Mouse (Mus musculus): ENCODE measurements around the gene Vmn1r34. TPM values are rescaled to one million over a fixed set of nuclear protein-coding genes. Genes with fewer than 3 reads are reported as not detected.
"Not testable (repeated sequence)": the region's sequence is repeated elsewhere in the genome, so short reads cannot be mapped to it uniquely, and the experiment has no call there.

Vmn1r34 gene
- polyA plus RNA-seq (2016; fragmentation: Nextera tagmentation; extraction: Ambion mirVana), result not detected in 2 replicates

GRCm38 (mm10) chr6:66643779-66644178, at the start of gene Vmn1r34:
Gene Vmn1r34 (minus strand): TSS chr6:66643879.
- H3K4me1 ChIP-seq, result no peaks in the 10 kb centered on the region
- DNase-seq (ENCODE audit: low spot score), result no peak
- no peak within 1 kb of the TSS for H3K4me3 ChIP-seq
- 89% methylated on average over 1 of the region's 1 CpGs for WGBS
- H3K9me3 ChIP-seq (replicated peaks), result no peaks in the 10 kb centered on the region
- no peaks in the 10 kb centered on the region for H3K36me3 ChIP-seq
- no peak within 1 kb of the TSS for H3K27ac ChIP-seq (replicated peaks)
- H3K27me3 ChIP-seq (ENCODE audit: low read depth, poor library complexity, severe bottlenecking), result no peaks in the 10 kb centered on the region

- Histone ChIP-seq H3K36me3 (no peaks in the 10 kb centered on the region), H3K27ac (replicated peaks) (no peak within 1 kb of the TSS), H3K9me3 (replicated peaks) (no peaks in the 10 kb centered on the region), H3K4me3 (no peak within 1 kb of the TSS), H3K27me3 (ENCODE audit: low read depth, poor library complexity, severe bottlenecking) (no peaks in the 10 kb centered on the region), H3K4me1 (no peaks in the 10 kb centered on the region)
- DNase-seq (ENCODE audit: low spot score), result no peak
- 83% methylated on average over 3 of the region's 3 CpGs for WGBS
These were observed 42.1 kb upstream of the Vmn1r34 start, which contains the start of gene Vmn1r35 for GRCm38 (mm10) chr6:66685806-66686205. Gene Vmn1r35 (minus strand): TSS chr6:66685906.

GRCm38 (mm10) chr6:66618182-66618581, 25.5 kb downstream of the Vmn1r34 start, which contains the start of gene Vmn1r33:
Gene Vmn1r33 (minus strand): TSS chr6:66618282.
- H3K4me1 ChIP-seq; H3K9me3 ChIP-seq (replicated peaks); H3K27me3 ChIP-seq (ENCODE audit: low read depth, poor library complexity, severe bottlenecking); H3K27ac ChIP-seq (replicated peaks); DNase-seq (ENCODE audit: low spot score); H3K36me3 ChIP-seq; H3K4me3 ChIP-seq: not testable (repeated sequence)

DNA sequence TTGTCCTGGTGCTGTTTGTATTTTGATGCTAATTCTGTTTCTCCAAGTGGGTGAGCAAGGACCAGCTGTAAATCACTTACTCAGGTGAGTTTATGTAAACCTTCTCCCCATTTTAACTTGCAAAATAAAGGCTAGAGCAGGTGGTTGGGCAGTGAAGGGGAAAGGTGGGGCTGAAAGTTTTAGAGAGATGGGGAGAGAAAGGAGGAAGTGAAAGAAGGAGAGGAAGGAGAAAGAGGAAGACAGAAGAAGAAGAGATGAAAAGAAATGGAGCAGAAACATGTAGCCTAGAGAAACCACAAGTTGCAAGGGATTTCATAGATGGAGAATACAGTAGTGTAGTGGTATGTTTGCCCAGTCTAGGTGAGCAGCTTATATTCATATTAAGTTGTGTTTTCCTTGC, 47.9 kb downstream of the Vmn1r34 start:
- DNase-seq (ENCODE audit: low spot score), result no peak
- no peaks in the 10 kb centered on the region; the same call in 1 of the 2 replicates for H3K9me3 ChIP-seq (replicated peaks)
- H3K36me3 ChIP-seq, result no peaks in the 10 kb centered on the region
- no peaks in the 10 kb centered on the region for H3K27me3 ChIP-seq (ENCODE audit: low read depth, poor library complexity, severe bottlenecking)
- no peak overlapping the region for H3K4me3 ChIP-seq
- no peaks in the 10 kb centered on the region for H3K4me1 ChIP-seq
- H3K27ac ChIP-seq (replicated peaks), result no peak overlapping the region

Other genes with a start within 250 kb of the Vmn1r34 start
- gene Mad2l1, start 108.5 kb downstream of the Vmn1r34 start, polyA plus RNA-seq (2016; fragmentation: Nextera tagmentation; extraction: Ambion mirVana), result 139 and 158 TPM in 2 replicates
- gene Vmn1r32, start 83.8 kb downstream of the Vmn1r34 start, polyA plus RNA-seq (2016; fragmentation: Nextera tagmentation; extraction: Ambion mirVana), result 0.05 and 0.15 TPM in 2 replicates
- not detected in 2 replicates for gene Vmn1r33, start 25.6 kb downstream of the Vmn1r34 start, polyA plus RNA-seq (2016; fragmentation: Nextera tagmentation; extraction: Ambion mirVana)
- gene Vmn1r35, start 42.0 kb upstream of the Vmn1r34 start, polyA plus RNA-seq (2016; fragmentation: Nextera tagmentation; extraction: Ambion mirVana), result not detected in 2 replicates
- not detected in 2 replicates for gene Vmn1r36, start 75.3 kb upstream of the Vmn1r34 start, polyA plus RNA-seq (2016; fragmentation: Nextera tagmentation; extraction: Ambion mirVana)
- not detected in 2 replicates for gene Vmn1r37, start 85.5 kb upstream of the Vmn1r34 start, polyA plus RNA-seq (2016; fragmentation: Nextera tagmentation; extraction: Ambion mirVana)
- not detected in 2 replicates for gene Vmn1r38, start 138.7 kb upstream of the Vmn1r34 start, polyA plus RNA-seq (2016; fragmentation: Nextera tagmentation; extraction: Ambion mirVana)
- gene Vmn1r39, start 166.7 kb upstream of the Vmn1r34 start, polyA plus RNA-seq (2016; fragmentation: Nextera tagmentation; extraction: Ambion mirVana), result not detected in 2 replicates

Measured in midbrain, embryonic 10.5 days (tissue).